Mouse (Mus musculus): ENCODE results near the gene Zmat5.

DNA sequence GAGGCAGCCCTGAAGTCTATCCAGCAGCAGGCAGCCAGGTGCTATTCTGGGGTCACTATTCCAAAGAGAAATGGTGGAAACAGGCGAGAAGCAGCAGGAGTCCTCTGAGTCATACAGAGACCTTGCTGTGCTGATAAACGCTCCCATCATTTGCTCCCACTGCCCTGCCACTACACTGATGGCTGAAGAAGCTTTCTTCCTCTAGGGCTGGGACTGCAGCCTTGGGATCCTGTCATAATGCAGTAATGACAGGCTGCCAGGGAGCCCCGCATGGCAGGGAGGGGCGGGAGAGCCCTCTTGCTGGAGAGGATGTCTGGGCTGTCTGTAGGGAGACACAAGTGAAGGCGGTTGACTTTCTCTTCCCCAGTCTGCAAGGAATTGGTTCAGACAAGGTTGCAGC, 60.0 kb downstream of the Zmat5 start:
- TF ChIP-seq MAX (IDR thresholded peaks at IDR 0.05) (no peak), CTCF (IDR thresholded peaks at IDR 0.05; ENCODE audit: control insufficient read depth, insufficient read depth, insufficient read length) (no peak), USF1 (IDR thresholded peaks at IDR 0.05; ENCODE audit: low read depth) (no peak), MYOG (IDR thresholded peaks at IDR 0.05; ENCODE audit: control insufficient read depth, extremely low read depth, insufficient read length) (no peak), MYOD1 (IDR thresholded peaks at IDR 0.05; ENCODE audit: control insufficient read depth, insufficient read length, low read depth) (no peak), FOSL1 (IDR thresholded peaks at IDR 0.05; ENCODE audit: insufficient read depth, low read length, poor library complexity, severe bottlenecking) (no peak)

All from C2C12 (cell line).